Mouse (Mus musculus): ENCODE measurements around the gene Prokr1.
A peak's percentile ranks its signal among the peaks of the same experiment; 100 is the strongest.

Prokr1 gene

GRCm38 (mm10) chr6:87567686-87568593, 22.6 kb downstream of the Prokr1 start:
- DNase-seq: no peak

GRCm38 (mm10) chr6:87565166-87565565, 25.4 kb downstream of the Prokr1 start:
- no peak for DNase-seq

DNA sequence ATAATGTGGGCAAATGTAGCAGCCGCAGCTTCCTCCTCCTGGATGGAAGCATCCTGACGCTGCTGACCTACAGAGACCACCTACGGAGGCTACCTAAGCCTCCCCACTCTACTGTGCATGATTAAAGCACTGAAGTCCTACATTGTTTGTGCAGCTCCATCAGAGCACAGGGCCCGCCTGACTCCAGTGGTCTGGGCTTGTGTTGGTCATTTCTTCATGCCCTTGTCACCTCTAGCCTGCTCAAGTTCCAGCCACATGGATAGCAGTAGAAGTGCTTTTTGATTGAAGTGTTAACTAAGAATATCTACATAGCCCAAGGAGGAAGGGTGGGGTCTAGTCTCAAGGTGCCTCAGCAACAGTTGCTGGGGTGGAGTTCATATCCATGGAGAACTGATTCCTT, 26.2 kb downstream of the Prokr1 start:
- DNase-seq: no peak

DNA sequence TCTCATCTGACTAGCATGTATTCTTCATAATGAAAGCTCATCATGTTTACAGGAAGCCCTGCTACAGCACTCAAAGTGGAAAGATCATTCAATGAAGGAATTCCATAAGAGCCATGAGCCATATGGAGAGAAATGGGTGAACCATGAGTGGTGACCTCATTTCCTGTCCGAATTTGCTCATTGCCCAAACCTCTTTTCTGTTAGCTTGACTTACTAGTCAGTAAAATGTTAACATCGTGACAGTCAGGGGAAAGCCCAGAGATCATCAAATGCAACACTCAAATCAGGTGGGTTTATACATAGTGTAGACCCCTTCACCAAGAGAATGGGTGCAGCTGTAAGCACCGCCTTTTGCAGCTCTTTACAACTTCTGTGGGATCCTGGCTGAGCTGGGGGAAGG, 36.8 kb downstream of the Prokr1 start:
- no peak for DNase-seq

DNA sequence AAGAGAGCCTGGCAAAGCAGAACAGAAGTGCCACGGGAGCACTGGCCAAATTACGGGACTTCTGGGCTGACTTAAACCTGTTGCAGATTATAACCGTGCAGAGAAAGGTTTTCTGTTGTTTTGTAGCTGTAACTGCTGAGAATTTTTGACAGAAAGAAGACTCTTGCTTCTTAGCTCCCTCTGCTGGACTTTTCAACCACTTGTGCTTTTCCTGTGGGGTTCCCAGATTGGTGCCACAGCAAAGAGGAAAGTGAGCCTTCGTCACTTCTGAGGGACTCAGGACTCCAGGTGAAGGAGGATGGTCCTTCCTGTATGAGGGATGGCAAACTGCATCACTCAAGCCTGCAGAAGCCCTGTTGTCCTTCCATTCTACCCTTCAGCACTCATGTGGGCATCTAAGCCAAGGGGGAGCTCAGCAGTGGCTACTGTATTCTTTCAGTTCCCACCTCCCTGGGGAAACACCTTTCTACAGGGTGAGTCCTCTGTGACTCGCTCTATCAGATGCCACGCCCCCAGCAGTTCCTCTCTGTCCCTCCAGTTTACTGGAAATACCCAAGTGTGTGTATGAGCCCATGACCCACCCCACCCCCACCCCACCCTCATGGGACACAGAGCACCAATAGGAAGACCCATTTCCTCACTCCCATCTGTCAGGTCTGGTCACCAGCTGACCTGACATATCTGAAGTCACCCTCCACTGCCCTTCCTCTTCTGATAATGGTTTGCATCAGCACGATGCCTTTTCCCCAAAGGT, 38.3 kb downstream of the Prokr1 start:
- DNase-seq: peak; percentile 24 to 40

DNA sequence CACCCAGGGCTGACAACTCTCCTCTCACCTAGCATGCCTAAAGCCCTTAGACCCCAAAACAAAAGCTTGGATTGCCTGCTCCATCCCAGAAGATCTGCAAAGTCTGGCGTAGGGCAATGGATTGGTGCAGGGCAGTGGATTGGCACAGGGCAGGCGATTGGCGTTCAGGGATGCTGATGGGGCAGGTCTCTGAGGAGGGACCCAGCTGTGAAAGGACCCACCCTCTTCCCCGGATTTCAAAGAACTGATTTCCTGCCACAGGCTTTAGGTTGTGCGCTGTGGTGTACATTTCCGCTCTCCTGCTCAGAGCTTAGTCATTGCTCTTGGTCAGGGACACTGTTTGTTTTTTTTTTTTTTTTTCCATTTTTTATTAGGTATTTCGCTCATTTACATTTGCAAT, 42.7 kb downstream of the Prokr1 start:
- no peak for DNase-seq

DNA sequence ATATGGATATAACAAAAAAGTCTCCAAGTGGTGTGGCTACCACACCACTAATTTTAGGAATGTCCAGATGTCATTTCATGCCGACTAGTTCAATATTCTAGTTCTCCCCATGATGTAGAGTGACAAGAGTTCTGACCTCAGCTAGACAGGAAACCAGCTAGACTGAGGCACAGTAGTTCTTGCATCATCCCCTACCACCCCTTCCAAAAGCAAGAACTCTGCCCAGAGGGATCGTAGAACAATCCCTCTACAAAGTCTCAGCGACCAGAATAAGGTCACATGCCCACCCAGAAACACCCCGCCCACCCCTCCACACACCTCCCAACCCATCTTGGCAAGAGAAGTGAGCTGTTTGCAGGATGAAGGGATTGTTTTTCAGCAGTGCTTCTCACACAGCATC, 43.1 kb downstream of the Prokr1 start:
- DNase-seq: no peak

DNA sequence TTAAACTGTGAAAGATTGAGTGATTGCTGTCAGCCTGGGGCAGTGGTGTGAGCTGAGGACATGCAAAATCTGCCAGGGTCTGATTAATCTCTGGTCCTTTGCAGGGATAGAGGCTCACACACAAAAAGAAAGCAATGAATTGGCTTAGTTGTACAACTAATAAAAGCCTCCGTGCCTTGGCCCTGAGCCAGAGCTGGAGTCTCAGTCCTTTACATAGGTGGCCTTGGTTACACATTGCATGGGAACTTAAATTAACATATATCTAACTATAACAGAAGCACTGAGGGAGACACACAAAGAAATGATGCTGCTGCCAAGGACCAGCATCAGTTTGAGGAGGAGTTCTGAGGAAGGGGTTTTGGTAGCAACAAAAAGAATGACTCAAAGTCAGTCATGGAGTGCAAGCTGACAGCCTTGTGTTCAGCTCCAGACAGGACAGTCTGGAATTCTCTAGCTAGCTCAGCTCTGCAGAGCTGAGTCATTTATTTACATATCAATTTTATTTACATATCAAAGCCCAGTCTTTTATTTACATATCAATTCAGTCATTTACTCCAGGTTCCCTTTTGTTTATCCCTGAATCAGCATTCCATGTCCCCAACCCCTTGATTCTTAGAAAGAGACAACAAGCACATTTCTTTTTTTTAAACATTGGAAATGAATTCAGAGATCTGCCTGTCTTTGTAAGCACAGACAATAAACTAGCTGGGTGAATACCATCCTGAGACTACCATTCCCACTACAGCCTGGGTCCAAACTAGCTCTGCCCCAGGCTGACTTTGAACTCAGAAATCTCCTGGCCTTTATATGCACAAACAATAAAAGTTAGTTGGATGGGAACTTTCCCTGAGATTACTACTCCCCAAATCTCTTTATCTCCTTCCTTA, 45.0 kb downstream of the Prokr1 start:
- DNase-seq: peak in 1 of 2 experiments; percentile 36

- peak; percentile 46 to 68 for DNase-seq
Observed at GRCm38 (mm10) chr6:87542027-87542426, 48.5 kb downstream of the Prokr1 start.

GRCm38 (mm10) chr6:87541171-87541571, 49.4 kb downstream of the Prokr1 start:
- no peak for DNase-seq

GRCm38 (mm10) chr6:87538376-87539270, 51.9 kb downstream of the Prokr1 start:
- DNase-seq: peak; percentile 42 to 47

GRCm38 (mm10) chr6:87537678-87538077, 52.9 kb downstream of the Prokr1 start:
- DNase-seq: no peak

GRCm38 (mm10) chr6:87536270-87536669, 54.3 kb downstream of the Prokr1 start:
- no peak for DNase-seq

GRCm38 (mm10) chr6:87535651-87536050, 54.9 kb downstream of the Prokr1 start:
- no peak for DNase-seq

- DNase-seq: no peak
Observed at GRCm38 (mm10) chr6:87534855-87535575, 55.5 kb downstream of the Prokr1 start.

DNA sequence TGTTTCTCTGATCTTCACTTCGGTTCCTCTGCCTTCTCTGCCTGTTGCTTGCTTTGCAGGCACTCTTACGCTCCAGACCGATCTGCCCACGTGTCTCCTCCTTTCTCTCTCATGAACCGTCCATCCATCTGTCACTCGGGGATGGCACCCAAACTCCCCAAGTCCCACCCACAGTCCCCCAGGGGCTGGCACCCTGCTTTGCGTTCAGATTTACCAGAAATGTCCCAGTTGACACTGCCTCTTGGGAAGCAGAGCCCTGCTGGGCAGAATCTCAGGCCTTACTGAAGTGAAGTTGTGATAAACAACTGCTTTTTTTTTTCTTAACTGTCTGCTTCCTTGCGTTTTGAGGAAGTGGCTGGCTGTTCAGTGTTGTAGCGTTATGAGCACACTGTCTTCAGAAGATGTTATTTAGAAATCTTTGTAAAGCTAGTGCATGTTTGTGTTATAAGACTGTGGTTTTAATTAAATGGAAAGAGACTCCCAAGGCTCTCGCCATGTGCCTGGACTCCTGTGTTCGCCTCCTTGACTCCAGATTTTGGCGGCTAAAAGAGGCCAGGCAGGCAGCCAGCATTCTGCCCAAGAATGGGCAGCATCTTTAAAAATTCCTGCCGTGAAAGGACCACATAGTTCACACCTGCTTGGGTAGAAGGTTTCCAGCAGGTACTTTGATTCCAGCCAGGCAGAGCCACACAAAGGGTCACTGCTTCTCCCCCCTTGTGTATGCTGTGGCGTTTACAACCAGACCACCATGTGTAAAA, 57.4 kb downstream of the Prokr1 start, which contains the start of gene Arhgap25:
Arhgap25 (minus strand) TSS at position 307 of the 758 bp plus-strand sequence.
- no peak for DNase-seq

GRCm38 (mm10) chr6:87531456-87532015, 59.0 kb downstream of the Prokr1 start:
- no peak for DNase-seq

DNA sequence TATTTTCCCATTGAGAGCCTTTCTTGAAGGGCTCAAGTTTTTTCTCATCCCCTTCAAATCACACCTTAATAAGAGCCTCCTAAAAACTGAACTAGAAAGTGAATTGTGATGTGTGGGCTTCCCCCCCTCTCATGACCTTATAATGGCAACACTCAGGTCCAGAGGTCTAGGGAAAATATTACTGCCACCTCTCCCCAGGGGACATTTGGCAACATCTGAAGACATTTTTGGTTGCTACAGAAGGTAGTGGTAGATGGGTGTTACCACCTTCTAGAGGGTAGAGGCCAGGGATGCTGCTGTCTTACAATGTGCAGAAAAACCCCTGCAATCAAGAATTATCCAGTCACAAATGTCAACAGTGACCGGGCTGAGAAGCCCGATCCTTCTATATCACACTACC, 60.2 kb downstream of the Prokr1 start:
- DNase-seq: no peak

Measured in kidney, postnatal 36 days (tissue).